Mouse (Mus musculus) spleen, adult 2 months (tissue): Measurements from ENCODE around the gene Myo9a.

Experiments used
- CTCF ChIP-seq: fragments of 200-500 bp; IDR thresholded peaks from 2 replicates; pipeline ENCODE4 v1.5.1; 2011; ENCODE audit warnings: mild to moderate bottlenecking, inconsistent platforms; ENCODE audit not compliant: insufficient read depth, insufficient read length, insufficient replicate concordance; ENCODE audit errors: extremely low read depth
- POLR2A ChIP-seq: fragments of 200-500 bp; IDR thresholded peaks from 2 replicates; pipeline ENCODE4 v1.6.1; 2011; ENCODE audit warnings: low read depth, low read length, inconsistent platforms

DNA sequence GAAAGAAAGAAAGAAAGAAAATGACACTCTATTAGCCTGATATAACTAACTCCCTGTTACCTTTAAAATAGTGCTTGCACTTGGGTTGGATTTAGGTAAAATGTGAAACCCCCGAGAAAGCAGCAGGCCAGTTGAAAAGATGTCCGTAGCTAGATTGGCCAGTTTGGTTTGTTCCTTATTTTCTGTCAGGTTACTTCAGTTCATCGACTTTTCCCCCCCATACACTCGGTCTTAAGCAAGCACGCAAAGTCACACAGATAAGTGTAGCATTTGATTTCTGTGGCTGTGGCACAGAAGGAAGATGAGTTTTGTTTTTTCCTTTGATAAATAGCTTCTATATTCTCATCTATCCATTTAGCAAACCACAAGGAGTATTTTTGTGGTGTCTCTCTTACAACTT lies 19.6 kb upstream of the Myo9a start:
- TF ChIP-seq POLR2A (no peak), CTCF (no peak)
